Mouse (Mus musculus): Measurements from ENCODE around the gene Bcas2.
"Not testable (repeated sequence)": the region's sequence is repeated elsewhere in the genome, so short reads cannot be mapped to it uniquely, and the experiment has no call there.

Bcas2 gene

DNA sequence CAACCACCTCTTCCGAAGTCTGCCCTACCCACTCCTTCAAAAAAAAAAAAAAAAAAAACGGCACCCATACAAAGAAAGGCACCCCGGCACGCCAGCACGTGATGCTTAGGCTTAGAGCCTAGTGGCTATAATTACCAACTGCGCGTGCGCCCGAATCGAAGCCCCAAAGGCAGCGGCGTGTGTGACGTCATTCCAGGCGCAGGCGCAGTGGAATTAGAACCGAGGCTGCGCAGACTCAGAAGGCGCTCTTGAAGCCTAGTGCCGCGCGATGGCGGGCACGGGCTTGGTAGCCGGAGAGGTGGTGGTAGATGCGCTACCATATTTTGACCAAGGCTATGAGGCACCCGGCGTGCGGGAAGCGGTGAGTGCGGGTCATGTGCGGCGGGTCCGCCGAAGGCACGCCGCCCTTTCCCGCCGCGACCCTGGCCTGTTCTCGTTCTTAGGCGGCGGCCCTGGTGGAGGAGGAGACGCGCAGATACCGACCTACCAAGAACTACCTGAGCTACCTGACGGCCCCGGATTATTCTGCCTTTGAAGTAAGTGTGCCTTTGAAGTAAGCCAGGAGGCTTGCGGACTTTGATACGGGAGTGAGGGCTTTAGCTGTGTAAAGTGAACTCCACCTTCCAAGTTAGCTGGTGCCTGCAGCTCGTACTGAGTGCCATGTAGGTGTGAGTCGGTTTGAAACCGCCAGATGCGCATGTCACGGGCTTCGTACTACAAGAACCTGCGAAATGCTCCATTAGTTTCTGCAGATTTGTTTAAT lies at the start of gene Bcas2:
TSS of gene Bcas2 (plus strand) at position 151 of the 763 bp plus-strand sequence.
- DNase-seq (ENCODE audit: low read depth, low spot score), result peak; percentile 98

DNA sequence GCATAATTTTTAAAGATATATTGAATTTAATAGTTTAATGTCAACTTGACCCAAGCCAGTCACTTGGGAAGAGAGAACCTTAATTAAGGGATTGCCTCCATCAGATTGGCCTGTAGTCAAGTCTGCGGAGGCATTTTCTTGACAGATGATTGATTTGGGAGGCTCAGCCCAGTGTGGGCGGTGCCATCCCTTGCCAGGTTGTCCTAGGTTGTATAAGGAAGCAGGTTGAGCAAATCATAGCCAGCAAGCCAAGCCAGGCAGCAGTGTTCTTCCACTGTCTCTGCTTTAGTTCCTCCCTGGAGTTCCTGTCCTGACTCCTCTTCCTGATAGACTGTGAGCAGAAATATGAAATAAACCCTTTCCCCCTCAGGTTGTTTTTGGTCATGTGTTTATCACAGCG lies 47.8 kb upstream of the Bcas2 start:
- DNase-seq (ENCODE audit: low read depth, low spot score), result no peak

DNA sequence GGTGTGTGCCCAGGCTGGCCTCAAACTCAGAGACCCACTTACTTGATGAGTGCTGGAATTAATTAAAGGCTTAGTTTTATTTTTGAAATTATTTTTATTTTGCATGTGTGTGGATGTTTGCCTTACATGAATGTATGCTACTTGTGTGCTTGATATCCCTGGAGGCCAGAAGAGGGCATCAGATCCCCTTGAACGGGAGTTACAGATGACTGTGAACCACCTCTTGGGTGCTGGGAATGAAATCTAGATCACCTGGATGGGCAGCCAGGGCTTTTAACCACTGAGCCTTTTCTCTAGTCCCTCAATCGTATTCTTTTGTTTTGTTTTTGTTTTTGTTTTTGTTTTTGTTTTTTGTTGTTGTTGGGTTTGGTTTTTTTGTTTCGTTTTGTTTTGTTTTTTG lies 45.3 kb upstream of the Bcas2 start:
- no peak for DNase-seq (ENCODE audit: low read depth, low spot score)

- DNase-seq (ENCODE audit: low read depth, low spot score), result no peak
These were observed 44.3 kb upstream of the Bcas2 start for GRCm38 (mm10) chr3:103127177-103127576.

DNA sequence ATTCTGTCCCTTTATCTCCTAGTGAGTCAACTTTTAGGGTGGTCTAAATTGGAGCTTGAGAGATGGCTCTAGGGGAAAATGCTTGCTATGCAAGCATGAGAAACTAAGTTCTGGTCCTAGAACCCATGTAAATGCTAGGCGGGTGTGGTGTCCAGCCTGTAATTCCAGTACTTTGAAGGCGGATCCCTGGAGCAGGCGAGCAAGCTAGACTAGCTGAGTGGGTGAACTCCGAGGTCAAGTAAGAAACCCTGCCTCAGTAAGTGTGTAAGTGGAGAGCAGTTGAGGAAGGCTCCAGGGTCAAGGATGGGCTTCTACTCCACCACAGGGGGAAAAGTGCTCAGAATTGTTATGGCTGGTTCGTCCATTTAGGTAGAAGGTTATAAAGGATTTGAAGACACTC lies 43.7 kb upstream of the Bcas2 start:
- DNase-seq (ENCODE audit: low read depth, low spot score), result no peak

GRCm38 (mm10) chr3:103128251-103128650 lies 43.2 kb upstream of the Bcas2 start:
- DNase-seq (ENCODE audit: low read depth, low spot score), result no peak

- no peak for DNase-seq (ENCODE audit: low read depth, low spot score)
These were observed 41.9 kb upstream of the Bcas2 start for GRCm38 (mm10) chr3:103129367-103130159.

- DNase-seq (ENCODE audit: low read depth, low spot score), result no peak
These were observed 41.2 kb upstream of the Bcas2 start for GRCm38 (mm10) chr3:103130236-103130751.

- DNase-seq (ENCODE audit: low read depth, low spot score), result no peak
These were observed 38.4 kb upstream of the Bcas2 start for GRCm38 (mm10) chr3:103133098-103133497.

DNA sequence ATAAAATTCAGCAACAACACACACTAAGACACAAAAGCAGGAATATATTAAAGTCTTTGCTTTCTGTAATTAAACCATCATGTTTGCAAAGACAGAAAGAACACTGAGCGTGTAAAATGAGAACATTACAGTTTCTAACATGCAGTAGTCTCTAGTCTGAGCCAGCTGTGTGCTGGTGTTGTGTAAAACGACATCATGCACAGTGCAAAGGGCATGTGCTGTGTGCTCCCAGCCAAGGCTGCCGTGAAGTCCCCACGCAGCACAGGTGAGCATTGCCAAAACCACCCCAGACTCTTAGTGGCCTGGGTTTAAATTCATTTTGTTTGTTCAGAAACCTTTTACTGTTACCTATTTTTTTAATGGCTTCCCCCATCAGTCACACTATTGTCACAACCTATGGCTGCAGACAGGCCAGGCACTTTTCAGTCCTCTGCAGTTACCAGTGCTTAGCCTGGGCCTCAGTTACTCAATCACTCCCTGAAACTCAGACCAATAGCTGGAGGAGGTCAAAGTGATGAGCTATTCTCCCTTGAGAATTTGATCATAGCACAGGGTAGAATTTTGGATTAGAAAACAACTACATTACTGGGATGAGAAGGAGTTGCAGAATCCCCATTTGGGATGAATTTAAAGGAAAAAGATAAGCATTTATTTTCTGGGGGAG lies 34.9 kb upstream of the Bcas2 start:
- DNase-seq (ENCODE audit: low read depth, low spot score), result no peak

DNA sequence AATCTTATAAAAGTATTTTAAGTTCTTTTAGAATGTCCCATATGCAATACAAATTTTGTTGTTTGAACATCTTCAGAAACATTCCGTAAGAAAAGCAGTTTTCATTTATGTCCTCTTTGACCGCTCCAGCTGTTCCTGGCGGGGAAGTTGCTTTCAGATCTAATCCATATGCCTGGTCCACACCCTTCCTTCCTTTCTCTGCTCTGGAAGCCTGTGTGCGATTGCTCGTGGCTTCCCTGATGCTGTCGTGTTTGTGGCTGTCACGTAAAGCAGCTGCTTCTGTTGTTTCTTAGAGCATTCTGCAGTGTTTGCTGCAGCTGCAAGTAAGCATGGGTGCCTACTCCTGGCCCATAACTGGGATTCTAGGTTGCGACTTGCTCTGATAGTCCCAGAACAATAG lies 32.4 kb upstream of the Bcas2 start:
- DNase-seq (ENCODE audit: low read depth, low spot score), result no peak

DNA sequence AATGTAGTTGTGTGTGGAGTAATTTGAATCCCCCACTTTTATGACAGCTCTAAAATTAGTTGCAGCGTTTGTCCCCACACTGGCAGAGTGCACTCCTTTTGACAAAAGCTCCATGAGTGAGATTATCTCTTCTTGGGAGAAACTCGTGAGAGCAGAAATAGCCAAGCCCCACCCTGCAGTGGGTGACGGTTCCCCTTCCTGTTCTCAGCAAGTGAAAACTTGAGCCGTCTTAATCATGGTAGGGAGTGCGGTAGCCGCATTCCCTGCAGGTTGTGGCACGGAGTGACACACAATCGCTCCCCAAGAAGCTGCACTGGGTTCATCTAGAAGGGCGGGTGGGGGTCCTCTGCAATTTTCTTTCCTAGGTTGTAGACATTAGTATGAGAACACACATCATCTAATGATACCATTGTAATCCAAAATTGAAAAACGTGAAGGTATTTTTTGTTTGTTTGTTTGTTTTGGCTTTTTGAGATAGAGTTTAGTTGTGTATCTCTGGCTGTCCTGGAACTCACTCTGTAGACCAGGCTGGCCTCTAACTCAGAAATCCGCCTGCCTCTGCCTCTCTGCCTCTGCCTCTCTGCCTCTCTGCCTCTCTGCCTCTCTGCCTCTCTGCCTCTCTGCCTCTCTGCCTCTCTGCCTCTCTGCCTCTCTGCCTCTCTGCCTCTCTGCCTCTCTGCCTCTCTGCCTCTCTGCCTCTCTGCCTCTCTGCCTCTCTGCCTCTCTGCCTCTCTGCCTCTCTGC lies 31.2 kb upstream of the Bcas2 start:
- DNase-seq (ENCODE audit: low read depth, low spot score), result not testable (repeated sequence)

DNA sequence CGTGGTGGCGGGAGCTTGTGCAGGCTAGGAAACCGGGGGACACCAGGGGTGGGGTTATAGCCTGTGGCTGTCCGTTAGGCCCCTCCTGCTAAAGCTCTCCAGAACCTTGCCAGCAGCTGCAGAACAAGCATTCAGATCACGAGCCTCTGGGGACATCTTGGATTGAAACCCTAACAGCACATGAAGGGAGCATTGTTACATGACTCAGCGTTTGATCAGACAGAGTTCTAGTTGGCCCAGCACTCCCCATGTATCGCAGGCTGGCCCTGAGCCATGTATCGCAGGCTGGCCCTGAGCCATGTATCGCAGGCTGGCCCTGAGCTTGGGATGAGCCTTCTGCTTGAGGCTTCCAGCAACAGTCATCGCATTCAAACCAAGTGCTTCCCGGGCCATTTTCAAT lies 30.2 kb upstream of the Bcas2 start:
- DNase-seq (ENCODE audit: low read depth, low spot score), result no peak

DNA sequence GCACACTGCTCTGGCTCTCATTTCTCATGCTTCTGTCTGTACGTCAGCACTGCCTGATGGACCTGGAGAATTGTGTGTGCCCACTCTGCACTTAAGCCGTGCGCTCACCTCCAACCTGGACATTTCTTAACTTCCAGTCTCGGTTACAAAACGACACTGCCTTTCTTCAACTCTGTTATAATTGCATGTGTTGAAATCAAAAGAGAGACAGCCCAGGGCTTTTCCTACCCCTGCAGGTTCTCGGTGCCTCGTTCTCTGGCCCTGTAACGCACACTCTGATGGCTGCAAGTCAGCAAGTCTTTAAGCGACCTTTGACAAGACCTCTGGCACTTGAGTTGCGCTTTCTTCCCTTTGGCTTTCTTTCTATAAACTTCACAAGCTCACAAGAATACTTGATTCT lies 29.1 kb upstream of the Bcas2 start:
- DNase-seq (ENCODE audit: low read depth, low spot score), result no peak

DNA sequence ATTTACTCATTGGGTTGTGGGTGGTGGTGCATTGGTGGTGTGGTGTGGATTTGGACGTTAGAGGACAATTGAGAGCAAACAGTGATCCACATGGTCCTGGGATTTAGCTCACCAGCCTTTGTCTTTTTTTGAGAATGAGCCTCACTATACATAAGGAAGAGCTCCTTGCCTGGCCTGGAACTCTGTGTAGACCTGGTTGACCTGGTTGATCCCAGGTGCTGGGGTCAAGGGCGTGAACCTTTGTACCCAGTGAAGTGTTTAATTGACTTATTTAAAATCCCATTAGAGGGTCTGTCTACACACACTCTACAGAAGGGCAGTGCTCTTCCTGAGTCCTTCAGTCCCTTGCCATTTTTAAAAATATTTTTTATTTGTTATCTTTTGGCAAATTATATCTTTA lies 26.1 kb upstream of the Bcas2 start:
- DNase-seq (ENCODE audit: low read depth, low spot score), result no peak

DNA sequence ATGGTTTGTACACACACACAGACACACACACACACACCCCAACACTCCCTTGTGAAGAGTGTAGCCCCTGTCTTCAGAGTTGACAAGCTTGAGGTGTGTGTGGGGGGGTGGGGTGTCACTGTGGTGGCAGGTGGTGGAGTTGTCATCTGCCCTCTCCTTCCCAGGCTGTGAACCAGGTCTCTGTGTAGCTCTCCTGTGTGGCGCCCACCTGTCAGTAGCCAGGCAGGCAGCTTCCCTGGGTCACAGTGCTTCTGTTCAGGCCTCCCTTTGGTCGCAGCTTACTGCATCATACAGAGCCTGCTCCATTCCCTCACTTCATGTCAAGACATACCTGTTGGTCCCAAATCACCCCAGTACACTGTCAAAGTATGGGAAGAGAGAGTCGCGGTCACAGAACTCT lies 25.7 kb upstream of the Bcas2 start:
- no peak for DNase-seq (ENCODE audit: low read depth, low spot score)

DNA sequence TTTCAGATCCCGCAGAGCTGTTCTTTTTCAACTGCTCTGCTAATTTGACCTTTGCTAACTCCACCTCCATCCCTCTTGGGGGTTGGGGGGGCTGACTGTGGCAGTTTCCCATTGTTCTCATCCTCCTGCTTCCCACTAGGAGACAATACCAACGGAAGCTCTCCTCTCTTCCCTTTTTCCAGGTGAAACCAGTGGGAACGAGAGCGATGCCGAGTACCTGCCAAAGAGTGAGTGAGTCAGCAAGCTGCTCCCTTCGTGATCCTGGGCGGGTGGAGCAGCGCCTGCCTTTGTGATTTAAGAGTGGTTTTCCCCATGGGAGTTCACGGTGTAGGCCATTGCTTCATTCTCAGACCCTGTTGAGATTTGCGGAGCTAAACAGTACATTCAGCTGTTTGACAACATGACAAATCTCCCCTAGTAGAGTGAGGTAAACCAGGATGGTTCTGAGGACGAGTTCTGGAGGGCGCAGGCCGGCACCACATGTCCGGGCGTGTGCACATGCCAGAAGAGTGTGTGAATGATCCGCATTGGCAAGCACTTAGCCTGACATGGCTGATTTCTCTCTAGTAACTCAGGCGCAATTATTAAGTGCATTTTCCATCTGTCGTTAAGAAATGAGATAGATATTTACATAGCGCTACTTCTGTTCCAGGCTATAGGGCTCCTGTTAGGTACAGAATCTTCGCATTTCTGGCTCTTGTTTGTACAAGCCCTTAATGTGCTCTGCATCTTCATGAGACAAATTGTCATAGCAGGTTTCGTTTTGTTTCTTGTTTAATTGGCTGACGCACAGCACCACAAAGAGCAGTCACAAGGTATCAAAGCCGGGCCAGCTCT lies 24.9 kb upstream of the Bcas2 start:
- no peak for DNase-seq (ENCODE audit: low read depth, low spot score)

GRCm38 (mm10) chr3:103147775-103148174 lies 23.7 kb upstream of the Bcas2 start:
- DNase-seq (ENCODE audit: low read depth, low spot score), result no peak

DNA sequence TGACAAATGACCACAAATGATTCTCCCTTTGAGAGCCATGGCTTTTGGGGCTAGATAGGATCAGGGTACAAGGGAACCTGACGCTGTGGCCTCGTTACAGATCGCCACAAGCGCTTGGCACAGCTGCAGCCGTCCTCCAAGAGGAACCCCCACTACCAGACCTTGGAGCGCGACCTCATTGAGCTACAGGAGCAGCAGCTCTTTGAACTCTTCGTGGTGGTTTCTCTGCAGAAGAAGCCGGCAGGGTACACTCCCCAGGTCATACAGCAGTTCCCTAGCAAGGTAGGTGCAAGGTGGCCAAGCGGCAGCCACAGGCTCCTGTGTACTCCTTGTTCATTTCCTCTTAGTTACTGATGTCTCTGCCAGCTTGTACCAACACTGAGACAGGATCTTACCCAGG lies 22.5 kb upstream of the Bcas2 start:
- no peak for DNase-seq (ENCODE audit: low read depth, low spot score)

GRCm38 (mm10) chr3:103153761-103154160 lies 17.7 kb upstream of the Bcas2 start:
- no peak for DNase-seq (ENCODE audit: low read depth, low spot score)

Measured in retina, adult 2 months (tissue).